Mouse (Mus musculus): Measurements from ENCODE around the gene Pdcd1lg2.
"Not testable (repeated sequence)": the region's sequence is repeated elsewhere in the genome, so short reads cannot be mapped to it uniquely, and the experiment has no call there.

The Pdcd1lg2 gene

GRCm38 (mm10) chr19:29383368-29383767 is 27.4 kb upstream of the Pdcd1lg2 start:
- intact Hi-C loops (cut with DNase I), result no loop called here

GRCm38 (mm10) chr19:29384412-29384811 is 26.3 kb upstream of the Pdcd1lg2 start:
- intact Hi-C loops (cut with DNase I), result no loop called here

GRCm38 (mm10) chr19:29384994-29385393 is 25.7 kb upstream of the Pdcd1lg2 start:
- intact Hi-C loops (cut with DNase I), result no loop called here

- intact Hi-C loops (cut with DNase I), result no loop called here
These were observed 24.9 kb upstream of the Pdcd1lg2 start for GRCm38 (mm10) chr19:29385822-29386221.

- intact Hi-C loops (cut with DNase I), result no loop called here
These were observed 21.9 kb upstream of the Pdcd1lg2 start for GRCm38 (mm10) chr19:29388818-29389217.

- intact Hi-C loops (cut with DNase I), result no loop called here
These were observed 20.2 kb upstream of the Pdcd1lg2 start for GRCm38 (mm10) chr19:29390483-29390882.

- intact Hi-C loops (cut with DNase I), result no loop called here
These were observed 19.4 kb upstream of the Pdcd1lg2 start for GRCm38 (mm10) chr19:29391279-29391678.

GRCm38 (mm10) chr19:29393333-29393732 is 17.4 kb upstream of the Pdcd1lg2 start:
- intact Hi-C loops (cut with DNase I), result no loop called here

- intact Hi-C loops (cut with DNase I), result no loop called here
These were observed 16.0 kb upstream of the Pdcd1lg2 start for GRCm38 (mm10) chr19:29394721-29395120.

GRCm38 (mm10) chr19:29396353-29396752 is 14.4 kb upstream of the Pdcd1lg2 start:
- intact Hi-C loops (cut with DNase I), result no loop called here

- intact Hi-C loops (cut with DNase I), result no loop called here
These were observed 10.9 kb upstream of the Pdcd1lg2 start for GRCm38 (mm10) chr19:29399786-29400185.

GRCm38 (mm10) chr19:29400466-29400865 is 10.3 kb upstream of the Pdcd1lg2 start:
- intact Hi-C loops (cut with DNase I), result no loop called here

GRCm38 (mm10) chr19:29402621-29403020 is 8.1 kb upstream of the Pdcd1lg2 start:
- intact Hi-C loops (cut with DNase I), result no loop called here

- intact Hi-C loops (cut with DNase I), result no loop called here
These were observed 7.5 kb upstream of the Pdcd1lg2 start for GRCm38 (mm10) chr19:29403251-29403650.

GRCm38 (mm10) chr19:29405388-29405787 is 5.3 kb upstream of the Pdcd1lg2 start:
- intact Hi-C loops (cut with DNase I), result no loop called here

- intact Hi-C loops (cut with DNase I), result no loop called here
These were observed 4.4 kb upstream of the Pdcd1lg2 start for GRCm38 (mm10) chr19:29406042-29407017.

GRCm38 (mm10) chr19:29412476-29413420 is 2.0 kb downstream of the Pdcd1lg2 start:
- intact Hi-C loops (cut with DNase I), result no loop called here

- intact Hi-C loops (cut with DNase I), result no loop called here
These were observed 3.8 kb downstream of the Pdcd1lg2 start for GRCm38 (mm10) chr19:29414513-29414912.

GRCm38 (mm10) chr19:29414917-29415316 is 4.2 kb downstream of the Pdcd1lg2 start:
- intact Hi-C loops (cut with DNase I), result not testable (repeated sequence)

- intact Hi-C loops (cut with DNase I), result no loop called here
These were observed 5.7 kb downstream of the Pdcd1lg2 start for GRCm38 (mm10) chr19:29416393-29416902.

- intact Hi-C loops (cut with DNase I), result no loop called here
These were observed 6.5 kb downstream of the Pdcd1lg2 start for GRCm38 (mm10) chr19:29417188-29417587.

GRCm38 (mm10) chr19:29417894-29418293 is 7.2 kb downstream of the Pdcd1lg2 start:
- intact Hi-C loops (cut with DNase I), result no loop called here
